Mouse (Mus musculus) hematopoietic stem cell, adult 5-6 weeks (primary cell): ENCODE measurements at regions not wholly inside any gene's neighbourhood (a gene's known extent, or its start where the extent isn't known, plus 50 kb on each side); places are given as distances from the start of the nearest gene placed in this dataset.

ENCODE experiments used
- ATAC-seq, 2 experiments: fragments of 125-278 bp in 1 of 2; replicated peaks in 1 of 2; 2 replicates each; pipeline ENCODE4 v1.8.0; 2016 to 2017; ENCODE audit warnings: inconsistent platforms in 2 of 2, mild to moderate bottlenecking in 2 of 2, moderate number of reproducible peaks in 2 of 2, low read depth in 1 of 2, moderate TSS enrichment in 1 of 2; ENCODE audit not compliant: low FRiP score in 2 of 2, poor library complexity in 2 of 2, severe bottlenecking in 2 of 2, insufficient read depth in 1 of 2, low TSS enrichment in 1 of 2

GRCm38 (mm10) chr3:125048429-125048828, 355.4 kb upstream of the Ndst4 start:
- no peak for ATAC-seq

- no peak for ATAC-seq
These were observed 354.2 kb upstream of the Ndst4 start for GRCm38 (mm10) chr3:125049654-125050053.

DNA sequence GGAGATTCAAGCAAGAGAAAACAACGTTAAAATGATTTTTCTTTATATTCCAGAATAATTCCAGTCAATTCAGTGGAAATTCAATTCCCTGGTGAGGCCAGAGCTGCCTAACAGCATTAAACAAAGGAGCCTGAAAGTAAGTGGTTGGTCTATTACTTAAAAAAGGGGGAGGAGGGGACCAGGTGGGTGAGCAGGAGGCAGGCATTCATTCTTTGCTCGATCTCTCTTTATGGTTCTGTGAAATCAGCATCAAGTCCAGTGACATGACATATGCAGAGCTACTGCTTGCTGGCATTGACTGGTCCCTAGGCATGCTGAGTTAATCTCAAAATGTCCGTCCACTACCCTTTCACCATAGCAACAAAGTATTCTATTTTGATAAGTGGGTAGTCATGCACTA, 351.0 kb upstream of the Ndst4 start:
- no peak for ATAC-seq

DNA sequence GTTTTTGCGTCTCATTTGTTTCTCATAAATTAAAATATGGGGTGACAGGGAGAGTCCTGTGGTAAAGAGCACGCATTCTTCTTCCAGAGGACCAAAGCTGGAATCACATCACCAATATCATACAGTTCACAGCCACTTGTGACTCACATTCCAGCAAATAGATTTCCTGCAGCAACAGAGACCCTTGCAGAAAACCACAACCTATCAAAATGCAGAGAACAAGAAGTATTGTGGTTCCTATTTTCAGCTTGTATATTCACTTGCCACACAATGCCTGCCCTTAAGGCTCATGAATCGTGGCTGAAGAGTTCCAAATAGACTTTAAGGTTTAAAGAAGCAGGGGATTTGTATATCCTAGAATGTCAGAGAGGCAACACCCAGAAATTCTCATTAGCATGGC, 331.2 kb upstream of the Ndst4 start:
- peak; percentile 53 to 73; a peak in 3 of 4 replicates for ATAC-seq

- ATAC-seq, result peak; percentile 73 to 81
These were observed 310.8 kb upstream of the Ndst4 start for GRCm38 (mm10) chr3:125093010-125093630.
